Mouse (Mus musculus) hindbrain, embryonic 12.5 days (tissue): ENCODE data around the gene Grik2. TPM values are rescaled to one million over a fixed set of nuclear protein-coding genes. Genes with fewer than 3 reads are reported as not detected.
"Not testable (repeated sequence)": the region's sequence is repeated elsewhere in the genome, so short reads cannot be mapped to it uniquely, and the experiment has no call there.

Experiments
- ATAC-seq: fragments of 200-750 bp; cut with Nextera tagmentation; 2 replicates; pipeline ENCODE4 v1.8.0; 2017; ENCODE audit warnings: moderate TSS enrichment; ENCODE audit not compliant: low FRiP score
- H3K27ac ChIP-seq: fragments of 300-500 bp; sonication (generic); 2 replicates; pipeline ENCODE4 v1.5.1; 2016; ENCODE audit warnings: mild to moderate bottlenecking
- H3K27me3 ChIP-seq: fragments of 300-500 bp; sonication (generic); 2 replicates; pipeline ENCODE4 v1.6.1; 2016; ENCODE audit warnings: mild to moderate bottlenecking
- H3K36me3 ChIP-seq: fragments of 300-500 bp; sonication (generic); 2 replicates; pipeline ENCODE4 v1.6.1; 2016; ENCODE audit warnings: mild to moderate bottlenecking
- H3K4me1 ChIP-seq: fragments of 300-500 bp; sonication (generic); 2 replicates; pipeline ENCODE4 v1.6.1; 2016
- H3K4me2 ChIP-seq: fragments of 300-500 bp; sonication (generic); replicated peaks from 2 replicates; pipeline ENCODE4 v1.6.1; 2016; ENCODE audit warnings: mild to moderate bottlenecking
- H3K4me3 ChIP-seq: fragments of 300-500 bp; sonication (generic); 2 replicates; pipeline ENCODE4 v1.5.1; 2016; ENCODE audit warnings: mild to moderate bottlenecking
- H3K9ac ChIP-seq: fragments of 300-500 bp; sonication (generic); 2 replicates; pipeline ENCODE4 v1.6.1; 2016; ENCODE audit warnings: mild to moderate bottlenecking, moderate library complexity
- H3K9me3 ChIP-seq: fragments of 300-500 bp; sonication (generic); replicated peaks from 2 replicates; pipeline ENCODE4 v1.6.1; 2016; ENCODE audit warnings: mild to moderate bottlenecking
- WGBS: fragments of 180-500 bp; shearing (Covaris S2); methylation state at CpG from one replicate; pipeline ENCODE4 v1.1.7; 2016; 5-methylcytosine and 5-hydroxymethylcytosine counted together
- polyA plus RNA-seq: library from polyadenylated mRNA; unstranded; fragments of >200 nt; fragmentation: Nextera tagmentation; extraction: Ambion mirVana; gene quantifications from 2 replicates; pipeline ENCODE4 v1.2.1, GENCODE M21; 2016

The Grik2 gene
- polyA plus RNA-seq, 1 experiment from 2014 or later, result 15.1 TPM

- H3K4me1 ChIP-seq, H3K4me3 ChIP-seq, H3K9me3 ChIP-seq, H3K9ac ChIP-seq, ATAC-seq, H3K4me2 ChIP-seq, H3K36me3 ChIP-seq, H3K27ac ChIP-seq, H3K27me3 ChIP-seq: not testable (repeated sequence)
- 52% methylated on average over 6 of the region's 6 CpGs for WGBS
These were observed 551.2 kb downstream of the Grik2 start for GRCm38 (mm10) chr10:49237356-49237755.

- H3K27me3 ChIP-seq, H3K4me1 ChIP-seq, H3K9ac ChIP-seq, H3K9me3 ChIP-seq, H3K4me2 ChIP-seq, H3K4me3 ChIP-seq, H3K27ac ChIP-seq, H3K36me3 ChIP-seq: not testable (repeated sequence)
- ATAC-seq, result 0 out of 2 replicates have a peak, but pooled peaks have one; percentile 48
These were observed 551.7 kb downstream of the Grik2 start for GRCm38 (mm10) chr10:49236844-49237243.

GRCm38 (mm10) chr10:49220096-49220495 is 568.5 kb downstream of the Grik2 start:
- no peak overlapping the region for H3K4me3 ChIP-seq
- no peaks in the 10 kb centered on the region for H3K4me1 ChIP-seq
- ATAC-seq, result no peak
- no peak overlapping the region for H3K27ac ChIP-seq
- H3K4me2 ChIP-seq, result no peak overlapping the region
- no peak overlapping the region for H3K9ac ChIP-seq
- H3K9me3 ChIP-seq, result no peaks in the 10 kb centered on the region
- no peaks in the 10 kb centered on the region for H3K36me3 ChIP-seq
- no peaks in the 10 kb centered on the region for H3K27me3 ChIP-seq
- WGBS, result 74% methylated on average over 1 of the region's 1 CpGs

- WGBS, result 55% methylated on average over 3 of the region's 3 CpGs
- H3K27ac ChIP-seq, result no peak overlapping the region
- no peaks in the 10 kb centered on the region for H3K4me1 ChIP-seq
- no peak overlapping the region for H3K9ac ChIP-seq
- 0 out of 2 replicates have a peak, but pooled peaks have one; percentile 52 for ATAC-seq
- H3K9me3 ChIP-seq, result no peaks in the 10 kb centered on the region
- H3K4me2 ChIP-seq, result no peak overlapping the region
- no peak overlapping the region for H3K4me3 ChIP-seq
- H3K27me3 ChIP-seq, result no peaks in the 10 kb centered on the region
- no peaks in the 10 kb centered on the region for H3K36me3 ChIP-seq
These were observed 568.9 kb downstream of the Grik2 start for GRCm38 (mm10) chr10:49219631-49220030.

- no peak overlapping the region for H3K27ac ChIP-seq
- H3K4me3 ChIP-seq, result no peak overlapping the region
- no peaks in the 10 kb centered on the region for H3K9me3 ChIP-seq
- no peak overlapping the region for H3K4me2 ChIP-seq
- no peaks in the 10 kb centered on the region for H3K36me3 ChIP-seq
- no peak for ATAC-seq
- H3K4me1 ChIP-seq, result no peaks in the 10 kb centered on the region
- H3K27me3 ChIP-seq, result no peaks in the 10 kb centered on the region
- no peak overlapping the region for H3K9ac ChIP-seq
These were observed 596.7 kb downstream of the Grik2 start for GRCm38 (mm10) chr10:49191773-49192371.

- H3K27me3 ChIP-seq, result no peaks in the 10 kb centered on the region
- H3K9me3 ChIP-seq, result no peaks in the 10 kb centered on the region
- no peaks in the 10 kb centered on the region for H3K36me3 ChIP-seq
- 85% methylated on average over 1 of the region's 1 CpGs for WGBS
- no peak overlapping the region for H3K9ac ChIP-seq
- no peak overlapping the region for H3K4me3 ChIP-seq
- H3K4me2 ChIP-seq, result no peak overlapping the region
- ATAC-seq, result no peak
- H3K27ac ChIP-seq, result no peak overlapping the region
- H3K4me1 ChIP-seq, result no peaks in the 10 kb centered on the region
These were observed 597.3 kb downstream of the Grik2 start for GRCm38 (mm10) chr10:49191291-49191690.

GRCm38 (mm10) chr10:49154134-49154533 is 634.4 kb downstream of the Grik2 start:
- no peaks in the 10 kb centered on the region for H3K27me3 ChIP-seq
- H3K36me3 ChIP-seq, result no peaks in the 10 kb centered on the region
- ATAC-seq, result peak; percentile 52; the same call in 1 of the 2 replicates
- no peak overlapping the region for H3K9ac ChIP-seq
- H3K27ac ChIP-seq, result no peak overlapping the region
- no peaks in the 10 kb centered on the region for H3K4me1 ChIP-seq
- no peak overlapping the region for H3K4me3 ChIP-seq
- 62% methylated on average over 4 of the region's 4 CpGs for WGBS
- no peaks in the 10 kb centered on the region for H3K9me3 ChIP-seq
- H3K4me2 ChIP-seq, result no peak overlapping the region

GRCm38 (mm10) chr10:49151496-49151895 is 637.1 kb downstream of the Grik2 start:
- not testable (repeated sequence) for H3K27me3 ChIP-seq, H3K36me3 ChIP-seq, H3K4me2 ChIP-seq, H3K4me3 ChIP-seq, ATAC-seq, H3K9me3 ChIP-seq, H3K9ac ChIP-seq, H3K4me1 ChIP-seq, H3K27ac ChIP-seq
- WGBS, result 89% methylated on average over 4 of the region's 4 CpGs

GRCm38 (mm10) chr10:49149714-49150113 is 638.9 kb downstream of the Grik2 start:
- ATAC-seq, result peak; percentile 71
- 61% methylated on average over 4 of the region's 4 CpGs for WGBS
- no peak overlapping the region for H3K9ac ChIP-seq

GRCm38 (mm10) chr10:49142658-49143057 is 645.9 kb downstream of the Grik2 start:
- WGBS, result 91% methylated on average over 3 of the region's 3 CpGs
- H3K4me2 ChIP-seq, result no peak overlapping the region
- H3K9ac ChIP-seq, result no peak overlapping the region
- no peaks in the 10 kb centered on the region for H3K36me3 ChIP-seq
- no peaks in the 10 kb centered on the region for H3K9me3 ChIP-seq
- no peak overlapping the region for H3K4me3 ChIP-seq
- H3K4me1 ChIP-seq, result no peaks in the 10 kb centered on the region
- no peak overlapping the region for H3K27ac ChIP-seq
- ATAC-seq, result no peak
- H3K27me3 ChIP-seq, result no peaks in the 10 kb centered on the region

More at GRCm38 (mm10) chr10:49149714-49150113, 638.9 kb downstream of the Grik2 start:
- no peak overlapping the region for H3K27ac ChIP-seq
- H3K9me3 ChIP-seq, result no peaks in the 10 kb centered on the region
- no peak overlapping the region for H3K4me2 ChIP-seq
- no peaks in the 10 kb centered on the region for H3K27me3 ChIP-seq
- no peak overlapping the region for H3K4me3 ChIP-seq
- no peaks in the 10 kb centered on the region for H3K4me1 ChIP-seq
- H3K36me3 ChIP-seq, result no peaks in the 10 kb centered on the region

GRCm38 (mm10) chr10:49136816-49137215 is 651.8 kb downstream of the Grik2 start:
- Histone ChIP-seq H3K4me3 (no peak overlapping the region), H3K4me2 (no peak overlapping the region), H3K9ac (no peak overlapping the region), H3K36me3 (no peaks in the 10 kb centered on the region), H3K4me1 (no peaks in the 10 kb centered on the region), H3K27me3 (no peaks in the 10 kb centered on the region), H3K27ac (no peak overlapping the region), H3K9me3 (no peaks in the 10 kb centered on the region)
- no peak for ATAC-seq

GRCm38 (mm10) chr10:49131311-49131710 is 657.3 kb downstream of the Grik2 start:
- H3K4me3 ChIP-seq, result no peak overlapping the region
- no peaks in the 10 kb centered on the region for H3K9me3 ChIP-seq
- no peak for ATAC-seq
- H3K4me1 ChIP-seq, result no peaks in the 10 kb centered on the region
- H3K36me3 ChIP-seq, result no peaks in the 10 kb centered on the region
- H3K27ac ChIP-seq, result no peak overlapping the region
- H3K9ac ChIP-seq, result no peak overlapping the region
- 14% methylated on average over 1 of the region's 1 CpGs for WGBS
- H3K4me2 ChIP-seq, result no peak overlapping the region
- no peaks in the 10 kb centered on the region for H3K27me3 ChIP-seq

GRCm38 (mm10) chr10:49050339-49050738 is 738.2 kb downstream of the Grik2 start:
- no peak for ATAC-seq
- H3K9me3 ChIP-seq, result no peaks in the 10 kb centered on the region
- H3K27ac ChIP-seq, result no peak overlapping the region
- H3K4me2 ChIP-seq, result no peak overlapping the region
- no peak overlapping the region for H3K9ac ChIP-seq
- H3K4me1 ChIP-seq, result no peaks in the 10 kb centered on the region
- no peaks in the 10 kb centered on the region for H3K27me3 ChIP-seq
- H3K36me3 ChIP-seq, result no peaks in the 10 kb centered on the region
- no peak overlapping the region for H3K4me3 ChIP-seq
